Mouse (Mus musculus): Measurements from ENCODE around the gene Myl3. TPM values are rescaled to one million over a fixed set of nuclear protein-coding genes. Genes with fewer than 3 reads are reported as not detected.

Gene Myl3
- polyA plus RNA-seq, 1 experiment from 2014 or later = 0.86 TPM

GRCm38 (mm10) chr9:110750404-110751187 is 8.9 kb downstream of the Myl3 start:
- DNase-seq (ENCODE audit: low spot score) = peak; percentile 36
- Histone ChIP-seq H3K4me3 (no peak overlapping the region), H3K36me3 (replicated peaks) (no peaks in the 10 kb centered on the region), H3K4me1 (peaks cover 59% of the 10 kb centered on the region), H3K27ac (replicated peaks) (peak overlapping the region; percentile 72), H3K9me3 (no peaks in the 10 kb centered on the region), H3K27me3 (replicated peaks; ENCODE audit: low read depth, poor library complexity, severe bottlenecking) (peaks cover 59% of the 10 kb centered on the region)
- WGBS = 40% methylated on average over 14 of the region's 14 CpGs

GRCm38 (mm10) chr9:110751412-110751811 is 9.8 kb downstream of the Myl3 start:
- H3K27ac ChIP-seq (replicated peaks) = peak overlapping the region; percentile 72
- H3K9me3 ChIP-seq = no peaks in the 10 kb centered on the region
- peaks cover 51% of the 10 kb centered on the region for H3K4me1 ChIP-seq
- no peaks in the 10 kb centered on the region for H3K36me3 ChIP-seq (replicated peaks)
- 82% methylated on average over 5 of the region's 5 CpGs for WGBS
- H3K27me3 ChIP-seq (replicated peaks; ENCODE audit: low read depth, poor library complexity, severe bottlenecking) = peaks cover 51% of the 10 kb centered on the region
- DNase-seq (ENCODE audit: low spot score) = no peak
- H3K4me3 ChIP-seq = no peak overlapping the region

GRCm38 (mm10) chr9:110752917-110753435 is 11.3 kb downstream of the Myl3 start:
- peaks cover 37% of the 10 kb centered on the region for H3K27me3 ChIP-seq (replicated peaks; ENCODE audit: low read depth, poor library complexity, severe bottlenecking)
- no peak overlapping the region for H3K27ac ChIP-seq (replicated peaks)
- H3K9me3 ChIP-seq = no peaks in the 10 kb centered on the region
- peaks cover 39% of the 10 kb centered on the region for H3K4me1 ChIP-seq
- DNase-seq (ENCODE audit: low spot score) = no peak
- H3K36me3 ChIP-seq (replicated peaks) = no peaks in the 10 kb centered on the region
- WGBS = 81% methylated on average over 4 of the region's 4 CpGs
- no peak overlapping the region for H3K4me3 ChIP-seq

GRCm38 (mm10) chr9:110753773-110754172 is 12.1 kb downstream of the Myl3 start:
- H3K27ac ChIP-seq (replicated peaks) = 0 out of 2 replicates have a peak overlapping the region, but pooled peaks have one; percentile 51
- H3K36me3 ChIP-seq (replicated peaks) = no peaks in the 10 kb centered on the region
- no peak overlapping the region for H3K4me3 ChIP-seq
- peaks cover 33% of the 10 kb centered on the region for H3K4me1 ChIP-seq
- WGBS = 81% methylated on average over 4 of the region's 4 CpGs
- H3K27me3 ChIP-seq (replicated peaks; ENCODE audit: low read depth, poor library complexity, severe bottlenecking) = peaks cover 29% of the 10 kb centered on the region
- DNase-seq (ENCODE audit: low spot score) = no peak
- H3K9me3 ChIP-seq = no peaks in the 10 kb centered on the region

GRCm38 (mm10) chr9:110757816-110758215 is 16.2 kb downstream of the Myl3 start:
- Histone ChIP-seq H3K36me3 (replicated peaks) (no peaks in the 10 kb centered on the region), H3K4me3 (no peak overlapping the region), H3K9me3 (no peaks in the 10 kb centered on the region), H3K4me1 (peaks cover 35% of the 10 kb centered on the region), H3K27me3 (replicated peaks; ENCODE audit: low read depth, poor library complexity, severe bottlenecking) (peaks cover 5% of the 10 kb centered on the region; the same call in 1 of the 2 replicates), H3K27ac (replicated peaks) (no peak overlapping the region)
- 72% methylated on average over 5 of the region's 5 CpGs for WGBS
- no peak for DNase-seq (ENCODE audit: low spot score)

- no peak for DNase-seq (ENCODE audit: low spot score)
- 73% methylated on average over 8 of the region's 8 CpGs for WGBS
- Histone ChIP-seq H3K27ac (replicated peaks) (0 out of 2 replicates have a peak overlapping the region, but pooled peaks have one; percentile 44), H3K9me3 (no peaks in the 10 kb centered on the region), H3K4me1 (peaks cover 32% of the 10 kb centered on the region), H3K36me3 (replicated peaks) (no peaks in the 10 kb centered on the region), H3K27me3 (replicated peaks; ENCODE audit: low read depth, poor library complexity, severe bottlenecking) (peaks cover 10% of the 10 kb centered on the region), H3K4me3 (no peak overlapping the region)
Measured at GRCm38 (mm10) chr9:110758605-110759004, 16.9 kb downstream of the Myl3 start.

GRCm38 (mm10) chr9:110759265-110759664 is 17.6 kb downstream of the Myl3 start:
- Histone ChIP-seq H3K36me3 (replicated peaks) (no peaks in the 10 kb centered on the region), H3K27me3 (replicated peaks; ENCODE audit: low read depth, poor library complexity, severe bottlenecking) (peaks cover 15% of the 10 kb centered on the region), H3K4me3 (no peak overlapping the region), H3K9me3 (no peaks in the 10 kb centered on the region), H3K27ac (replicated peaks) (no peak overlapping the region), H3K4me1 (peaks cover 34% of the 10 kb centered on the region)
- DNase-seq (ENCODE audit: low spot score) = peak; percentile 73
- 61% methylated on average over 2 of the region's 2 CpGs for WGBS

GRCm38 (mm10) chr9:110760886-110761285 is 19.2 kb downstream of the Myl3 start:
- Histone ChIP-seq H3K4me1 (peaks cover 43% of the 10 kb centered on the region), H3K27ac (replicated peaks) (peak overlapping the region; percentile 40; the same call in 1 of the 2 replicates), H3K36me3 (replicated peaks) (no peaks in the 10 kb centered on the region), H3K27me3 (replicated peaks; ENCODE audit: low read depth, poor library complexity, severe bottlenecking) (peaks cover 16% of the 10 kb centered on the region), H3K4me3 (no peak overlapping the region), H3K9me3 (no peaks in the 10 kb centered on the region)
- DNase-seq (ENCODE audit: low spot score) = no peak
- WGBS = 83% methylated on average over 8 of the region's 8 CpGs

GRCm38 (mm10) chr9:110762763-110763162 is 21.1 kb downstream of the Myl3 start:
- peaks cover 16% of the 10 kb centered on the region for H3K27me3 ChIP-seq (replicated peaks; ENCODE audit: low read depth, poor library complexity, severe bottlenecking)
- peaks cover 47% of the 10 kb centered on the region for H3K4me1 ChIP-seq
- no peak overlapping the region for H3K27ac ChIP-seq (replicated peaks)
- no peak overlapping the region for H3K4me3 ChIP-seq
- no peak for DNase-seq (ENCODE audit: low spot score)
- no peaks in the 10 kb centered on the region for H3K36me3 ChIP-seq (replicated peaks)
- H3K9me3 ChIP-seq = no peaks in the 10 kb centered on the region
- 76% methylated on average over 10 of the region's 10 CpGs for WGBS

GRCm38 (mm10) chr9:110763405-110763804 is 21.7 kb downstream of the Myl3 start:
- no peaks in the 10 kb centered on the region for H3K36me3 ChIP-seq (replicated peaks)
- no peaks in the 10 kb centered on the region for H3K9me3 ChIP-seq
- peaks cover 16% of the 10 kb centered on the region for H3K27me3 ChIP-seq (replicated peaks; ENCODE audit: low read depth, poor library complexity, severe bottlenecking)
- H3K4me3 ChIP-seq = no peak overlapping the region
- no peak for DNase-seq (ENCODE audit: low spot score)
- 65% methylated on average over 2 of the region's 2 CpGs for WGBS
- peaks cover 47% of the 10 kb centered on the region for H3K4me1 ChIP-seq
- H3K27ac ChIP-seq (replicated peaks) = no peak overlapping the region

- Histone ChIP-seq H3K27ac (replicated peaks) (no peak overlapping the region), H3K4me1 (no peaks in the 10 kb centered on the region; the same call in 1 of the 2 replicates), H3K4me3 (no peak overlapping the region), H3K27me3 (replicated peaks; ENCODE audit: low read depth, poor library complexity, severe bottlenecking) (peaks cover 3% of the 10 kb centered on the region), H3K36me3 (replicated peaks) (no peaks in the 10 kb centered on the region), H3K9me3 (no peaks in the 10 kb centered on the region)
- DNase-seq (ENCODE audit: low spot score) = no peak
- 93% methylated on average over 10 of the region's 10 CpGs for WGBS
Measured at GRCm38 (mm10) chr9:110772336-110772735, 30.7 kb downstream of the Myl3 start.

- no peaks in the 10 kb centered on the region for H3K36me3 ChIP-seq (replicated peaks)
- 79% methylated on average over 15 of the region's 15 CpGs for WGBS
- H3K4me3 ChIP-seq = no peak overlapping the region
- peaks cover 22% of the 10 kb centered on the region for H3K27me3 ChIP-seq (replicated peaks; ENCODE audit: low read depth, poor library complexity, severe bottlenecking)
- 0 out of 2 replicates have a peak overlapping the region, but pooled peaks have one; percentile 32 for H3K27ac ChIP-seq (replicated peaks)
- DNase-seq (ENCODE audit: low spot score) = no peak
- H3K9me3 ChIP-seq = no peaks in the 10 kb centered on the region
- peaks cover 7% of the 10 kb centered on the region for H3K4me1 ChIP-seq
Measured at GRCm38 (mm10) chr9:110774403-110775268, 33.0 kb downstream of the Myl3 start.

Measured in embryonic facial prominence, embryonic 10.5 days (tissue).